Mouse (Mus musculus) embryo, embryonic 10 days (tissue): Measurements from ENCODE around the gene 4921507P07Rik.
"Not testable (repeated sequence)": the region's sequence is repeated elsewhere in the genome, so short reads cannot be mapped to it uniquely, and the experiment has no call there.

Experiments used
- DNase-seq: peaks from one replicate; pipeline ENCODE4 v3.0.0-alpha.2; 2015; ENCODE audit warnings: low spot score

4921507P07Rik gene

DNA sequence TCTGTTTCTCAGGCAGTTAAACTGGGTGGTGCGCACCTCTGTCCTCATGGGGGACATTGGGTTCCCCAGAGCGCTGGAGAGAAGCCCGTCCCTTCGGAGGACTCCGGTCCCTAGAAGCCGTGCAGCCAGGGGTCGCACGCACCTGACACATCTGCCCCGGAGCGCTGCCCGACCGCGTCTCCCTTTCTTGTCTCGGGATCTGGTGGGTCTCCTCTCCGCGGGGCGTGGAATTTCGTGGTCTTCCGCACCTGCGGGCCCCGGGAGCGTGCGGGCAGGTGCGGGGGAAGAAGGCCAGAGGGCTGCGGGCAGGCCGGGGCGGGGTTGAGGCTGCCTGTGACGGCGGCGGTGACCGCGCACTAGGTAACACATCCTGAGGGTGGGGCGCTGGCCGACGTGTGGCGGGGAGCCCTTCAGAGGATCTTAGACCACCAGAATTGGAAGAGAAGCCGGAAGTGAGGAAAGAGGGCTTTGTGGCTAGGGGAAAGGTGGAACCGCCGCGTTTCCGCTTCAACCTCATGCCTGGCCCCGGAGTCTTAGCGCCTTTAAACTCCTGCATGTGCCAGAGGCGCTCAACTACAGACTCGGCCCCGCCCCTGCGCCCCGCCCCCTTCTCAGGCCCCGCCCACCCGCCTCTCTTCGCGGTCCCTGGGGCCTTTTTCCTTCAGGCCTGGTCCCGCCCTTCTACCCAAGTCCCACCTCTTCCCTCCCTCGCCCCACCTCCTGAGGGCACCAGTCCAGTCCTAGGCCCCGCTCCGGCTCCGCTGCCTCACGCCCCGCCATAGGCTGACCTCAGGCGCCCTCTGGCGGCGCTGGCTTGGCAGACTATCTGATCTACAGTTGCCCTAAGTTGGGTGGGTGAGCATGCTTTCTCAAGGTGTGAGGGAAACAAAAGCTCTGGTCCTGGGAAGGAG is at the start of gene 4921507P07Rik:
TSS of gene 4921507P07Rik (minus strand) at position 332 of the 911 bp plus-strand sequence.
- peak; percentile 96 for DNase-seq

DNA sequence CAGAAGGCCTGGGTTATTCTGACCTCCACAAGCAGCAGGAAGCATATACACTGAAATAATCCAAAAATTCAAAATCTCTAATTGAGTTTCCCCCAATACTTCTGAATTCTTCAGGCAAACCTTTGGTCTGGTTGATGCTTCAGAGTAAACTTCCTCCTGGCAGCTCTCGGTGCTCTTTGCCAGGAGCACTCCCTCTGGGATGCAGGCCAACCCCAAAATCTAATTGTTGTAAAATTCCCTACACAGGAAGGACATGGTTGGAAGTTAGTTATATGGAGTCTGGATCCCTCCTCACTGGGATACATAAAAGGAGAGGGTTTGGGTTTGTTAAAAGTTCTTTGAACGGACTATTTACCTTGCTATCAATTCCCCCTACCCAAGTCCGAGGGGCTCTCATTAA is 48.3 kb upstream of the 4921507P07Rik start:
- no peak for DNase-seq

DNA sequence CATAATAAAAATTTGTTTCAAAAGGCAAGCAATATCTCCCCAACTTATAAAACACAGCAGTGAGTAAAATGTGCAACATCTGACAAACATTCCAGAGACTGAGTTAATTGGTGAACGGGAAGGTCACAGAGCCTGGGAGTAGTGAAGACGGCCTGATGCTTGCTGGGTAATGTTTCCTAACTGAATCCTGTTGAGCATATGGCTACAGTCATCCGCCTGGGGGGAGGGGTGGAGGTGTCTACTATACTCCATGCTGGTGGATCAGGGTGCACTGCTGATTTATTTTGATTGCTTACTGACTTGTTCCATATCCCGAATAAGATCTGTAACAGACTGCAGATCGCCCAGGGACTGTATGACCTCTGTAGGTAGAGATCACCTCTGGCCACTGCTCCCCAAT is 45.5 kb upstream of the 4921507P07Rik start:
- DNase-seq = peak; percentile 28

DNA sequence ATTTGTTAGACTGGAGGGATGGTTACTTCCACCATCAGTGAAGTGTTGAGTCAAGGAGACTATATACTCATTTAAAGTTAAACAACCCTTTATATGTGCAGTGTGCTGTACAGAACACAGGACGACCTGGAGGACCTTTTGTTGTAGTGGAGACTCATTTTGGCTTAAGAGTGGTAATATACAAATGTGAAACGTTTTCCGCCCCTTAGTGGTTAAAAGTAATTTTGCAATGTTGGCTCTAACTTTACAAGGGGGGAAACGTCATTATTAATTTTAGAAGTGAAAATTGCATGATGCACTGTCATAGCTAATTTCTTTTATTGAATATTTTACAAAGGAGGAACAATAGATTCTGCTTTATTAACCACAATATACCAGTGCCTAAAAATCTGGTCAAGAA is 43.9 kb upstream of the 4921507P07Rik start:
- DNase-seq = no peak

DNA sequence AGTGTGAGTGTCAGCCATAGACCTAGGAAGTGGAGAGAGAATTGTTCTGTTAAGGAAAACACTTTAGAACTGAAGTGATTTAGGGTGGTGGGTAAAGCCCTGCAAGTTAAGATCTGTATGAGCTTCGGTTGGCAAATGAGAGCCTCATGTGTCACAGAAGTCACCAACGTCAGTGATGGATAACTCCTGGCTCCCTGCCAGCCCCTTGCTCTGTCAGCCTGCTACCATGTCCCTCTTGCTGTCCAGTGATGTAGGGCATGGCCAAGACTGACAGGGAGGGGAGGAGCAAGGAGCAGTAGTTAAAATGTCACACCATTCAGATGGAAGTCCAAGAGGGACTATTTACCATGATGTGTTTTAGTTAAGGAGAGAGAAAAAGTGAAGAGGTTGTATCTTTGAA is 43.2 kb upstream of the 4921507P07Rik start:
- DNase-seq = no peak

DNA sequence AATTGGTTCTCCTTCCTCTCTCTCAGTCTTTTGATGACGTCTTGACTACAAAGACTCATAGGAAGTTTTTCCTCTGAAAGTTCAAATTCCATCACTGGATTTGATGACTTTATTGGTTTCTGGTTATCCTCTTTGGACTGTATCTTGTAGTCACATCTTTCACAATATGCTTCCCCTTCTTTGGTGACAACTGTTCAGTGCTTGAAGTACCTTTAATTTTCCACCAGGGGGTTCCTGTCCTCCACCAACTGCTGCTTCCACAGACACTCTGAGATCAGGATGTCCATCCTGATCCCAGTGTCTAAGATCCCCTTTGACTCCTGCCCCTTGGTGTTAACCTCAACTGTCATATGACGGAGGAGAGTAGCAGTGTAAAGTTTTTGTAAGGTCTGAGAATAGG is 29.7 kb upstream of the 4921507P07Rik start:
- not testable (repeated sequence) for DNase-seq

DNA sequence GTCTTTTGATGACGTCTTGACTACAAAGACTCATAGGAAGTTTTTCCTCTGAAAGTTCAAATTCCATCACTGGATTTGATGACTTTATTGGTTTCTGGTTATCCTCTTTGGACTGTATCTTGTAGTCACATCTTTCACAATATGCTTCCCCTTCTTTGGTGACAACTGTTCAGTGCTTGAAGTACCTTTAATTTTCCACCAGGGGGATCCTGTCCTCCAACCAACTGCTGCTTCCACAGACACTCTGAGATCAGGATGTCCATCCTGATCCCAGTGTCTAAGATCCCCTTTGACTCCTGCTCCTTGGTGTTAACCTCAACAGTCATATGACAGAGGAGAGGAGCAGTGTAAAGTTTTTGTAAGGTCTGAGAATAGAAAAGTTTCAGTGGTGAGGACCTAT is 21.8 kb upstream of the 4921507P07Rik start:
- not testable (repeated sequence) for DNase-seq

DNA sequence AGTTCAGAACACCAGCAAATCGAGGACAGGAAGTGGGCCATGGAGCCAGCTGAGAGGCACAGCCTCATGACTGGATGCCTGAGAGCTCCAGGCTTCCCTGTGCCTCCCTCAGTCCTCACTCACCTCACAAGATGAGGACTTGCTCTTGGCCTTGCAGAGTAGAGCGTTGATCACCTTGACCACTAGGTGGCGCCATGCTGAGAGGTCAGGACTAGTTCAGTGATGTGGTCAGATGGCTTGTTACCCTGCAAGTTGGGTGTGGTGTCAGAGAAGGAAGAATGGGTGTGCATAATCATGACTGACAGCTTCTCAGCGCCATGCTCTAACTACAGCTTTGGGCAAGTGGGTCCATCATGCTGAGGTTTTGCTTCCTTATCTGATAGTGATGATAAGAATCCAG is 5.2 kb upstream of the 4921507P07Rik start:
- peak; percentile 76 for DNase-seq

DNA sequence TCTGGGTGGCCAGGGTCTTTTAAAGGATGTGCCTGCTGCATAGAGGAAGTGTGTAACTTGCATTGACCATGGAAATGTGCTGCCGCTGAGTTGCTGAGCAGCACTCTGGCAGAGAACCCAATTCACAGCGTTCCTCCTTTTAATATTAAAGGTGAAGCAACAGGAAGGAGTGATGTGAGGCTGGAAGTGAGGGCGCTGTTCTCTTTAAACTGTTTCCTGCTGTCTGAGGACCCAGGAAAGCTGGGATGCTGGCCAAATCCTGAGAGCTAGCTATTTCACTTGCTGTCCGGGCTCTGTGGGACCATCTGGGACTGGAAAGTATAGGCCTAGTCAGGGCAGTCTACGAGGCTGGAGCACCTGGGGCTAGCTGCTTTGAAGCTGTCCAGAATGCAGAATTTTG is 2.1 kb upstream of the 4921507P07Rik start:
- no peak for DNase-seq

DNA sequence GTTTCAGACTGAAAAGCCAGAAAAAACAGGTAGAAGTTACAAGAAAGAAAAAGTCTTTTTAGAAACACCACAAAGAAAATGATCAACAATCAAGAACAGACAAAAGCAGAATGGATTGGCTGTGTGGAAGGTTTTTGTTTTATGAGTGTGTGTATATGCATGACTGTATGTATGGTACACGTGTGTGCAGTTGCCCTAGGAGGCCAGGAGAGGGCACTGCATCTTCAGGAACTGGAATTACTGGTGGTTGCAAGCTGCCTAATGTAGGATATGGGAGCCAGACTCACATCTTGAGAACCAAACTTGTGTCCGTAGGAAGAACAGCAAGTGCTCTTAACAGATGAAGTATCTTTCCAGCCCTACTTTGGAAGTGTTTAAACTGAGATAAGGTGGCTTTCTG is 2.1 kb downstream of the 4921507P07Rik start:
- DNase-seq = no peak

DNA sequence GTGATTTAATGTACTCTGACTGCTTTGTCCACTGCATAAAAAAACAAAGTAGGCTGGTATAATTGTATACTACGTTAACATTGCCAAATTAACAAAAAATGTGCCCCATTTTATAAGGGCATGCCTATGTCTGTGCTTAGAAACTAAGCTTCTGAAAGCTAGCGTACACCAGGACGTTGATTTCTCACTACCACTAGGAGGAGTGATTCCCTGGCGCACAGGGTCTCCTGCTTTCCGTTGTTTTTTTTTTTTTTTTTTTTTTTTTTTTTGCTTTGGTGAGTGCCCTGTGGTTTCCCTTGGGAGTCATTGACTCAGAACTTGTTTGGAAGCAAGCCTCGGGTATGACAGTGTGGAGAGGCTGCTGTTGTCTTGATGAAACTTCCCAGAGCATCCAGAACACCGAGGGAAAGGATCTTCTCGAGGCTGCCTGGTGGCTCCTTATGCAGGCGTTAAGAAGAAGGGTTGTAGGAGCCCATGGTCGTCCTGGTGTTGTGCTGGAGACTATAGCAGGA is 3.0 kb downstream of the 4921507P07Rik start:
- no peak for DNase-seq

DNA sequence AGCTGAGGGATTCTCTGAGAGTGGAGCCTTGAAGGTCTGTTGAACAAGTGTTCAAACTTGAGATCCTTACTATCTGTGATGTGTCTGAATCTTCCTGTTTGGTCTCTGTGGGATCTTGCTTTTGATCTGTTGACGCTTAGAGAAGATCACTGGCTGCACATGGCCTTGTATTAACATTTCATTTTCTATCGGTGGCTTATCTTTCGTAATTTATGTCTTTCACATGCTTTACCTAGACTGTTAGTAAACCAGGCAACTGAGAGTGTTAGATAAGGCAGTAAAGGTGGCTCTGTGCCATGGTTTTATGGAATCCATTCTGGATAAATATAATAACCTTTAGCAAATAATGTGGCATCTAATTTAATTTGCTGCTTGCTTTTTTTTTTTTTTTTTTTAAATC is 6.2 kb downstream of the 4921507P07Rik start:
- no peak for DNase-seq

DNA sequence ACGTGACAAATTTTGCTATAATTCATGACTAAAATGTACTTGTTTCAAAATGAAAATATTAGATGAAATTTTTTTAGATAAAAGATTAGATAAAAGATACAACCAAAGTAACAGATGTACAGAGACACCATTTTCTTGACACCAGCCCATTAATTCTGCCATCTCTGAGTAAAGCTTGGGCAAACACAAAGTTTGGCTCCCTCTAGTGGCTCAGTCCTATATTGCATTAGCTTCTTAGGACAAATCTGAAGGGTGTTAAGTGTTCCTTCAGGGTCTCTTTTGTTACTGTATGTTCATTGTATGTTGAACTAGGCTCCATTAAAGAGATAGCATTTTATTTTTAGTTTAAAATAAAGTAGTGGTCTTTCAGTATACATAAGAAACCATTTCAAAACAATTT is 8.2 kb downstream of the 4921507P07Rik start:
- peak; percentile 85 for DNase-seq

DNA sequence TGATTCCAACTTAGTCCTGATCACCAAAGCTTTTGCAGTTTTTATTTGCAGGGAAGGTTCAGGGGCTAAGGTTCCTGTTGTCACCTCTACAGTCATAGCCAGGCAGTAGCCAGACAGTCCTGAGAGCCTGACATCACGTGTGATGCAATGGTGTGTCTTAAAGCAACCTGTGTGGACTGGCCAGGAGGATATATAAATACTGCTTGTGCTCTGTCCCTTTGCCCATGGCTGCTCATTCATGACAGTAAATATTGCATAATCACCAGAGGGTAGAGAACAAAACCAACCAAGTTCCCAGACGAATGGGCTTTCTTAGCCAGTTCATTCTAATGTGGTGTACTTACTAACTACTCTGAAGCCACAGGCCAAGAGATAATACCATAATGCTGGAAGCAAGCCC is 9.0 kb downstream of the 4921507P07Rik start:
- DNase-seq = no peak

DNA sequence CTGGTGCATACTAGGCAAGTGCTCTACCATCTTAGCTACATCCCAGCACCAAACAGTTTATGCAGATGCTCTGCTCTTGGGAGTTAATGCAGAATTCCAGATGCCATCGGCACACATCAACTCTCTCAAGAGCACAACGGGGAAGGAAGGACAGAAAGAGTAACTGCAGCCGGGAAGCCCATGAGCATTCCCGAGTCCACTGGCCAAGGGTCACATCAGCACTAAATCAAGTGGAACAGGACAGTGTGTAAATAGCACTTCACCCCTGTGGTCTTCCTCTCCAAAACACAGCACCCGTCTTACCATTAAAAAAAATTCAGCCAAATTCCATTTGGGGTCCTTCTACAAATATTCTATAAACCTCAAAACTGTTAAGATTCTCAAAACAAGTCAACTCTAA is 10.1 kb downstream of the 4921507P07Rik start:
- peak; percentile 21 for DNase-seq

DNA sequence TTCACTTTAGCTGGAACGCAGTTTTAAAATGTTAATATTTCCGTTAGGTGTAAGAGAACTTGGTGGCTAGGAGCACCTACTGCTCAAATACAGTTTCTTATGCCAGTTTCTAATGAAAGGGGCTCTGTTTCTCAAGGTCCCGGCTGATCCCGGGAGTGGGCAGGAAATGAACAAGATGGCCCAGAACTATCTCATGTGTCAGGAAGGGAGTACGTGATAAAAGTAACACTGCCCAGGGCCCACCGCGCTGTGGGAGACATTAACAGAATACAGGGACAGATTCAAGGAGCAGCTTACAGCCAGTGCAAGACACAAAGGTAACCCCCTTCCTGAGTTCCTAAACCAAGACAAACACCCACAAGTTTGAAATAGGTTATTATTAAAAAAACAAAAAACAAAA is 10.7 kb downstream of the 4921507P07Rik start:
- DNase-seq = no peak

DNA sequence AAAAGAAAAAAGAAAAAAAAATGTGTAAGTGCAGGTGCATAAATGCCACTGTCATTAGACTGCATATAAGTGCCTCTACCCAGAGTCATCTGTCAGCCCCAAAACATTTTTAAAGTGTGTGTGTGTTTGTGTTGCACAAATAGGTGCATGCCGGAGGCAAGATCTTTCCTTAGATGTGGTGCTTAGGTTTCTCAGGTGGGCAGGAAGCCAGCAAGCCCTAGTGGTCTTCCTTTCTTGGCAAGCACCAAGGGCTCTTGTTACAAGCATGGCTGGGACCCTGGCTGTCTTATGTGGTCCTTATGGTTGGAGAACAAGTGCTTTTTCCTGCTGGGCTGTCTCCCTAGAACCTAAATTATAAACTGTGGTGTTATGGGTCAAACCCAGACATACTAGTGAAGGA is 24.8 kb downstream of the 4921507P07Rik start:
- DNase-seq = no peak

DNA sequence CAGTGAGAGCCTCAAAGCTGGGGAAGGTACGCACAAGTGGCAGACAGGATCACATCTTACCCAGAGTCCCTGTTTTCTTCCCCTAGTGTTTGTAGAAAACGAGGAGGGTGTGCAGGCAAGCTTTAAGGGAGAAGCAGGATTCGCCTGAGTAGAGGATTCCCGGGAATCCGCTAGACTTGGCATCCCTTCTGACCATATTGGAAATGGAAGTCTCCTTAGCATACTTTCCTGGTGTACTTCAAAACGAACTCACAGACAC is 29.5 kb downstream of the 4921507P07Rik start:
- DNase-seq = no peak

DNA sequence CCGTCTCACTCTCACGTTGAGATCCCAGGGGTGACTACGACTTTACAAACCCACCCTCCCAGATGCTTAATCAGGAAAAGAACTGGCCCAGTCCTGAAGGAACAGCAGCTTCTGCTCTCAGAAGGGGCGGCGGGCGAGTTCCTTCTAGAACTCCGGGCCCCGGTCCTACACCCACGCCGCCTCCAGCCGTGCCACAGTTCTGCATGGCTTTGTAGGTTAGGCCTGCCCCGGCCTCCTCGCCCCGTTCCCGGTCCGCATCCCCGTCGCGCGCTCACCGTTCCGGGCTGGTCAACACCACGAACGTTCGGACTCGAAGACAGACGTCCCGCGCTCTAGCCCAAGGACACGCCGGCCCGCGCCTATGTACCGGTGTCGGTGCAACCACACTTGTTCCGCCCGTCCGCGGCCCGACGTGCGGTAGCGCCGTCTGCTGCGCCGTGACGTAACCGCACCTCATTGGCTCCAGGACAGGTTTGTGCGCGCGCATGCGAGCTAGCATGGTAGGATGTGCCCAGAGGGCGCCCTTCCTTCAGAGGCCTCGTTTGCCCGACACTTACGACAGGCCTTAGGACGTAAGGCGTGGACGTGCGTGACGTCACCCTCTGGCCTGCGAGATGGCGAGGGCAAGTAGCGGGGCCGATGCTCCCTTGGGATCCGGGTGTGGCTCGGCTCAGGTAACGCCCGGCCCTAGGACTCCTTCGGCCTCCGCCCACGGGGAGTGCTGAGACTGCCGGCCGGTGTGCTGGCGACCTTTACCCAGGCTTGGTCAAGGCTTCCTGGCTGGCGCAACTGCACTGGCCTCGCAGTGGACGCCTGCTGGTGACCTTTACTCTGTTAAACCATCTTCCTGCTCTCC is 30.1 kb downstream of the 4921507P07Rik start, which contains the start of gene Cycs:
TSS of gene Cycs (minus strand) at position 398 of the 856 bp plus-strand sequence.
- DNase-seq = peak; percentile 100

DNA sequence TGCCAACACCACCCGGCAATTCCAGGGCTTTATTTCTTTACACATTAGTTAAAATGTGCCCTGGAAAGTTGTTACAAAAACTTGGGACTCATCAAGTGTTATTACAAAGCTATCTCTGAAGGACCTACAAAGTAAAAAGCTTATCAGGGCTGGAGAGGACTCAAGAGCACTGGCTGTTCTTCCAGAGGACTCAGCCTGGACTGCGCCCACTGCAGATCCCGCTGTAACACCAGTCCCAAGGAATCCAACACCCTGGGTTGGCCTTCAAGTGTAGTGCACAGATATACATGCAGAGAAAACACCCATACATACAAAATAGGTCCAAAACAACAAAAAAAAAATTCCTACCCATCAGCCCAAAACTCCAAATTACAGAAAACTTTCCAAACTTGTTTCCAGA is 32.8 kb downstream of the 4921507P07Rik start:
- DNase-seq = no peak

DNA sequence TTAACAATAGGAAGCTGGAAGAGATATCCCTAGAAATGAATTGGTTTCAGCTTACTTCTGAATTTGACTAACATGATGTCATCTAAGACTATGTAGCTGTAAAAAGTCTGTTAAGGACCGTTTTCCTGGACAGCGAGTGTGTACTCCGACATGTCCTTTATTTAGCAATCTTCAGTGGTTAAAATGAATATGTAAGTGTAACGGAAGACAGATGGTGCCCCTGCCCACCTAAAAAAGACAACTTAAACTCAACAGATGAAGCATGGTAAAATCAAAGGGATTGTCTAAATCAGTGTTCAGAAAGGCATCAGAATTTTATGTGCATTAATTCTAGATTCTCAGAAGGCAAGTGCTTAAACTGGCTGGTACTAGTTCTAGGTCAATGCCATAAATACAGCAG is 34.0 kb downstream of the 4921507P07Rik start:
- DNase-seq = no peak

DNA sequence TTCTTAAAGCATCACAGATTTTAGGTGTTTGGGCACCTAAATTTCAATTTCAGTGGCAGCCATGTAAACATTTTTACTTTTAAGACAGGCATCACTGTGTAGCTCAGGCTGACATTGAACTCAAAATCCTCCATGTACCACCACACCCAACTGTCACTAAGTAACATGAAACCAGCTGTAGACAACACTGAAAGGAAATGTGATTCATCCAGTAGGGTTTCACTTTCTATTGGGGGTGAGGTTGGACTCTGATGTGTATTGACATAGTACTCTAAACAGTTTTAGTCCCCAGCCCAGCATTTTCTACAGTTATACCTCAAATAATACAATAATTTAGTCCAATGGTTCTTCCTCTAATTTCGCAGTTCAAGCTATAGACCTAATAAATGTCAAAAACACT is 35.7 kb downstream of the 4921507P07Rik start:
- DNase-seq = no peak

DNA sequence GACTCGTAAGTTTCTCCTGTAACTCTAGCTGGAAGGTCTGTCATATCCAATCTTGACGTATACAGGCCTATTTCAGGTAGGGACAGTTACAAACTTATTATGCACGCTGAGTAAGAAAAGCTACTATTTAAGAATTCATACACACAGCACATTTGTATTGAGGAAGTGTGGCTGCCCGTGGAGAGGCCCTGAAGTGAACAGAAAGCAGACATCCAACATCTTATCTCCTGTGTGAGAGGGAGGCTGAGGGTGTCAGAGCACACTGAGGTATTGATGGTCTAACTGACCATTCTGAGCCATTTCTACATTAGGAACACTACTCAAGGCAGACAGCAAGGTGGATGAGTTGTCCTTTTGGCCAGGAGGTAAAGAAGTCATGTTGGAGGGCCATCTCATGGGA is 37.6 kb downstream of the 4921507P07Rik start:
- no peak for DNase-seq
